Mouse (Mus musculus): ENCODE measurements around the gene Safb. TPM values are rescaled to one million over a fixed set of nuclear protein-coding genes. Genes with fewer than 3 reads are reported as not detected.

Gene Safb
- total RNA-seq, 2 experiments from 2014 or later: 178 to 183 TPM

GRCm38 (mm10) chr17:56654771-56655170 is 70.1 kb downstream of the Safb start:
- no peak for DNase-seq

GRCm38 (mm10) chr17:56655311-56655710 is 70.7 kb downstream of the Safb start:
- DNase-seq: no peak

Other genes starting within 250 kb of the Safb start
- 100 to 1,000 TPM; 657 to 686 TPM for gene Ptprs, start 108.3 kb upstream of the Safb start, total RNA-seq (2021)
- gene Znrf4, start 72.4 kb upstream of the Safb start, total RNA-seq (2021): not detected
- gene Gm20219, start 30.4 kb upstream of the Safb start, total RNA-seq (2021): 1 to 10 TPM; 3.3 to 5.4 TPM
- 100 to 1,000 TPM; 142 to 174 TPM for gene Safb2, start 240 bp upstream of the Safb start, total RNA-seq (2021)
- gene 2410015M20Rik, start 24.9 kb downstream of the Safb start, total RNA-seq (2021): 100 to 1,000 TPM; 123 to 131 TPM
- gene Rpl36, start 28.6 kb downstream of the Safb start, total RNA-seq (2021): 100 to 1,000 TPM; 358 to 400 TPM
- gene Lonp1, start 42.1 kb downstream of the Safb start, total RNA-seq (2021): 10 to 100 TPM; 58.7 to 59.4 TPM
- under 1 TPM; 0.82 to 0.91 TPM for gene Catsperd, start 43.3 kb downstream of the Safb start, total RNA-seq (2021)
- 10 to 100 TPM; 86.7 to 88.3 TPM for gene Ranbp3, start 88.5 kb downstream of the Safb start, total RNA-seq (2021)
- 100 to 1,000 TPM; 213 to 221 TPM for gene Ndufa11, start 132.9 kb downstream of the Safb start, total RNA-seq (2021)
- gene Vmac, start 133.2 kb downstream of the Safb start, total RNA-seq (2021): 10 to 100 TPM; 10.4 to 14.2 TPM
- gene Nrtn, start 172.7 kb downstream of the Safb start, total RNA-seq (2021): 1 to 10 TPM; 2.8 to 3.9 TPM
- gene Dus3l, start 179.9 kb downstream of the Safb start, total RNA-seq (2021): 10 to 100 TPM; 68.6 to 71.1 TPM
- gene Prr22, start 185.4 kb downstream of the Safb start, total RNA-seq (2021): 1 to 10 TPM; 1.4 to 1.5 TPM
- gene Rfx2, start 246.2 kb downstream of the Safb start, total RNA-seq (2021): 1 to 10 TPM; 5.0 TPM

All from layer of hippocampus, postnatal 36 days (tissue).